Mouse (Mus musculus): ENCODE measurements around the gene Jhy.

GRCm38 (mm10) chr9:40875431-40875830 is 88.5 kb downstream of the Jhy start:
- TF ChIP-seq CTCF (IDR thresholded peaks at IDR 0.05; ENCODE audit: low read depth, low read length), result no peak
- TF ChIP-seq POLR2A (IDR thresholded peaks at IDR 0.05; ENCODE audit: borderline replicate concordance, low read depth, low read length), result no peak
